Mouse (Mus musculus) forebrain, embryonic 11.5 days (tissue): ENCODE measurements around the gene Cemip. TPM values are rescaled to one million over a fixed set of nuclear protein-coding genes. Genes with fewer than 3 reads are reported as not detected.

Experiments
- ATAC-seq: fragments of 200-750 bp; cut with Nextera tagmentation; replicated peaks from 2 replicates; pipeline ENCODE4 v1.8.0; 2017; ENCODE audit warnings: moderate TSS enrichment; ENCODE audit not compliant: low FRiP score
- DNase-seq: peaks from one replicate; pipeline ENCODE4 v3.0.0-alpha.2; 2017; ENCODE audit warnings: low spot score
- H3K27ac ChIP-seq: fragments of 300-500 bp; sonication (generic); 2 replicates; pipeline ENCODE4 v1.5.1; 2014; ENCODE audit warnings: low read depth, low read length
- H3K27me3 ChIP-seq: fragments of 300-500 bp; sonication (generic); 2 replicates; pipeline ENCODE4 v1.6.1; 2014; ENCODE audit warnings: mild to moderate bottlenecking, low read length, mixed read lengths; ENCODE audit not compliant: control insufficient read depth, insufficient read depth
- H3K36me3 ChIP-seq: fragments of 300-500 bp; sonication (generic); 2 replicates; pipeline ENCODE4 v1.6.1; 2014; ENCODE audit warnings: mild to moderate bottlenecking, low read length, moderate library complexity, mixed read lengths; ENCODE audit not compliant: control insufficient read depth, insufficient read depth
- H3K4me1 ChIP-seq: fragments of 300-500 bp; sonication (generic); replicated peaks from 2 replicates; pipeline ENCODE4 v1.6.1; 2014; ENCODE audit warnings: low read length, mixed read lengths; ENCODE audit not compliant: control insufficient read depth, insufficient read depth
- H3K4me2 ChIP-seq: fragments of 300-500 bp; sonication (generic); 2 replicates; pipeline ENCODE4 v1.6.1; 2014; ENCODE audit warnings: low read depth, mild to moderate bottlenecking, low read length, moderate library complexity, mixed read lengths; ENCODE audit not compliant: severe bottlenecking
- H3K4me3 ChIP-seq: fragments of 300-500 bp; sonication (generic); 2 replicates; pipeline ENCODE4 v1.5.1; 2014; ENCODE audit warnings: low read depth, low read length
- H3K9ac ChIP-seq: fragments of 300-500 bp; sonication (generic); 2 replicates; pipeline ENCODE4 v1.6.1; 2014; ENCODE audit warnings: low read length
- H3K9me3 ChIP-seq: fragments of 300-500 bp; sonication (generic); 2 replicates; pipeline ENCODE4 v1.6.1; 2016; ENCODE audit warnings: low read length, mixed read lengths; ENCODE audit not compliant: control insufficient read depth
- WGBS: fragments of 180-500 bp; shearing (Covaris S2); extraction: QIAGEN DNeasy Blood & Tissue Kit; methylation state at CpG from one replicate; pipeline ENCODE4 v1.1.7; 2014; 5-methylcytosine and 5-hydroxymethylcytosine counted together
- polyA plus RNA-seq: library from polyadenylated mRNA; unstranded; fragments of >200 nt; fragmentation: Nextera tagmentation; extraction: Ambion mirVana; gene quantifications from 2 replicates; pipeline ENCODE4 v1.2.1, GENCODE M21; 2014

Gene Cemip
- polyA plus RNA-seq, 1 experiment from 2014 or later = 0.94 TPM

- 68% methylated on average over 3 of the region's 3 CpGs for WGBS
- H3K9ac ChIP-seq = no peak overlapping the region
- no peaks in the 10 kb centered on the region for H3K27me3 ChIP-seq
- H3K4me1 ChIP-seq = no peaks in the 10 kb centered on the region
- H3K4me3 ChIP-seq = no peak overlapping the region
- DNase-seq (no peak), ATAC-seq (no peak)
- H3K4me2 ChIP-seq = no peak overlapping the region
- no peaks in the 10 kb centered on the region for H3K36me3 ChIP-seq
- H3K9me3 ChIP-seq = no peaks in the 10 kb centered on the region
- H3K27ac ChIP-seq = no peak overlapping the region
Observed at GRCm38 (mm10) chr7:84029120-84029771, 57.1 kb downstream of the Cemip start.

DNA sequence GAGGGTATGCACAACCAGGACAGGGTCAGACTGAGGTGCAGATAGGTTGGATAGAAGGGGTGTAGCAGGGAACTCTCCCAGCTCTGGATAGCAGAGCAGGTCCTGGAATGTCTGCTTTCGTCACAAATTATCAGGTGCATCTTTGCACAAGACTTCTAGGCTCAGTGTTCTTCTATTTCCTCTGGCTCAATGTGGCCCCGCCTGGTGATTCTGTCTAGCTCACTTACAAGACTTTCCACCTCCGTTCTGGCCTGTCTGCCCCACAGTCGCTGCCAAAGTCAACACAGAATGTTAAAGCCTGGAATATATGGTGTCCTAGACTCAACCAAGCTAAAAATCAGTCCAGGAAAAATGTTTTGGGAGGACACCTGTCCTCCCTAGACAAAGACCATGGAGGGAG is 57.9 kb downstream of the Cemip start:
- Histone ChIP-seq H3K4me1 (no peaks in the 10 kb centered on the region), H3K4me2 (no peak overlapping the region), H3K36me3 (no peaks in the 10 kb centered on the region), H3K27me3 (no peaks in the 10 kb centered on the region), H3K27ac (no peak overlapping the region), H3K9me3 (no peaks in the 10 kb centered on the region), H3K4me3 (no peak overlapping the region), H3K9ac (no peak overlapping the region)
- 86% methylated on average over 4 of the region's 4 CpGs for WGBS
- ATAC-seq = no peak
- DNase-seq = no peak

GRCm38 (mm10) chr7:84026950-84027585 is 59.2 kb downstream of the Cemip start:
- DNase-seq = no peak
- WGBS = 76% methylated on average over 1 of the region's 1 CpGs
- ATAC-seq = no peak

DNA sequence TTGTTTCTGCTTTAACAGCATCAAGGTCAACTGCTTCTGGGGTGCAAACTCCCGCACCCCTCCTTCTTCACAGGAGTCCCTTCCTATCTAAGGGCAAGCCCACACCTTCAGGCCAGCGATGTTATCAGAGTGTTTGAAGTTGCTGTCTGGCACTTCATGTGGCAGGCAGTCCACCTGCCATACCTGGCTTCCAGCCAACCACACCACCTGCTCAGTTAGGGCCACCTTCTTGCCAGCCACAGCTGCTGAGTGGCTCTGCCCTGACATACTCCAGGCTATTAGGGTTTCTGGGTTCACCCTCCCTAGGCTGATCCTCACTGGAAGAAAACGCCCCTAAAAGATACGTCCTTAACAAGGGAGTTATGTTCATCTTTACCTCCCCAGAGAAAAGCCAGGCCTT is 60.2 kb downstream of the Cemip start:
- WGBS = 90% methylated on average over 4 of the region's 4 CpGs
- H3K4me3 ChIP-seq = no peak overlapping the region
- no peak overlapping the region for H3K27ac ChIP-seq
- H3K36me3 ChIP-seq = no peaks in the 10 kb centered on the region
- DNase-seq (no peak), ATAC-seq (no peak)
- H3K4me1 ChIP-seq = no peaks in the 10 kb centered on the region
- H3K4me2 ChIP-seq = no peak overlapping the region
- H3K27me3 ChIP-seq = no peaks in the 10 kb centered on the region
- no peak overlapping the region for H3K9ac ChIP-seq
- H3K9me3 ChIP-seq = no peaks in the 10 kb centered on the region

More at GRCm38 (mm10) chr7:84026950-84027585, 59.2 kb downstream of the Cemip start:
- no peak overlapping the region for H3K9ac ChIP-seq
- no peaks in the 10 kb centered on the region for H3K9me3 ChIP-seq
- no peak overlapping the region for H3K4me2 ChIP-seq
- H3K4me1 ChIP-seq = no peaks in the 10 kb centered on the region
- no peak overlapping the region for H3K27ac ChIP-seq
- H3K4me3 ChIP-seq = no peak overlapping the region
- H3K27me3 ChIP-seq = no peaks in the 10 kb centered on the region
- H3K36me3 ChIP-seq = no peaks in the 10 kb centered on the region

GRCm38 (mm10) chr7:84023466-84023865 is 62.8 kb downstream of the Cemip start:
- 76% methylated on average over 6 of the region's 6 CpGs for WGBS
- Histone ChIP-seq H3K9ac (no peak overlapping the region), H3K4me2 (no peak overlapping the region), H3K4me1 (no peaks in the 10 kb centered on the region), H3K27me3 (no peaks in the 10 kb centered on the region), H3K36me3 (no peaks in the 10 kb centered on the region), H3K27ac (no peak overlapping the region), H3K4me3 (no peak overlapping the region), H3K9me3 (no peaks in the 10 kb centered on the region)
- ATAC-seq = no peak
- no peak for DNase-seq

DNA sequence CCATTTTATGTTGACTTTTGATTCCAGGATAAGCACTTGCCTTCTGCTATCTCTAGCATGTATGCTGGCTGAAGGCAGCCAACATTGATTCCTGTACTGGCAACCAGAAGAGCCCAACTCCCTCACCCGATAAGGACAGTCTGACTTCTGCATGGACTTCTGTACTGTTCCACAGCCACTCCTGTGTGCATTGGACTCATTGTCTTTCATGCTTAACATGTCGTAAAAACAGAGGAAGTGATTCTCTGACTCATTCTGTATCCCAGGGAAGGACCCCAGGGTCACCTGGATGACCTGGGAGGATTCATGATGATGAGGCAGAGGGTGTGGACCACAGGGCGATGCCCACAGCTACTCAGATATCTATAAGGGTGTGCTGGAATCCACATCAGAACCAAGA is 63.8 kb downstream of the Cemip start:
- no peak overlapping the region for H3K9ac ChIP-seq

GRCm38 (mm10) chr7:84019381-84019780 is 66.9 kb downstream of the Cemip start:
- no peaks in the 10 kb centered on the region for H3K36me3 ChIP-seq
- H3K27ac ChIP-seq = no peak overlapping the region
- ATAC-seq = no peak
- no peaks in the 10 kb centered on the region for H3K4me1 ChIP-seq
- H3K4me2 ChIP-seq = no peak overlapping the region
- H3K9ac ChIP-seq = no peak overlapping the region
- no peak for DNase-seq
- H3K27me3 ChIP-seq = no peaks in the 10 kb centered on the region
- no peaks in the 10 kb centered on the region for H3K9me3 ChIP-seq
- no peak overlapping the region for H3K4me3 ChIP-seq

More for the DNA sequence above, 63.8 kb downstream of the Cemip start:
- Histone ChIP-seq H3K27ac (no peak overlapping the region), H3K4me2 (no peak overlapping the region), H3K4me3 (no peak overlapping the region), H3K36me3 (no peaks in the 10 kb centered on the region), H3K27me3 (no peaks in the 10 kb centered on the region), H3K9me3 (no peaks in the 10 kb centered on the region), H3K4me1 (no peaks in the 10 kb centered on the region)
- WGBS = 85% methylated on average over 3 of the region's 3 CpGs
- ATAC-seq (no peak), DNase-seq (no peak)

DNA sequence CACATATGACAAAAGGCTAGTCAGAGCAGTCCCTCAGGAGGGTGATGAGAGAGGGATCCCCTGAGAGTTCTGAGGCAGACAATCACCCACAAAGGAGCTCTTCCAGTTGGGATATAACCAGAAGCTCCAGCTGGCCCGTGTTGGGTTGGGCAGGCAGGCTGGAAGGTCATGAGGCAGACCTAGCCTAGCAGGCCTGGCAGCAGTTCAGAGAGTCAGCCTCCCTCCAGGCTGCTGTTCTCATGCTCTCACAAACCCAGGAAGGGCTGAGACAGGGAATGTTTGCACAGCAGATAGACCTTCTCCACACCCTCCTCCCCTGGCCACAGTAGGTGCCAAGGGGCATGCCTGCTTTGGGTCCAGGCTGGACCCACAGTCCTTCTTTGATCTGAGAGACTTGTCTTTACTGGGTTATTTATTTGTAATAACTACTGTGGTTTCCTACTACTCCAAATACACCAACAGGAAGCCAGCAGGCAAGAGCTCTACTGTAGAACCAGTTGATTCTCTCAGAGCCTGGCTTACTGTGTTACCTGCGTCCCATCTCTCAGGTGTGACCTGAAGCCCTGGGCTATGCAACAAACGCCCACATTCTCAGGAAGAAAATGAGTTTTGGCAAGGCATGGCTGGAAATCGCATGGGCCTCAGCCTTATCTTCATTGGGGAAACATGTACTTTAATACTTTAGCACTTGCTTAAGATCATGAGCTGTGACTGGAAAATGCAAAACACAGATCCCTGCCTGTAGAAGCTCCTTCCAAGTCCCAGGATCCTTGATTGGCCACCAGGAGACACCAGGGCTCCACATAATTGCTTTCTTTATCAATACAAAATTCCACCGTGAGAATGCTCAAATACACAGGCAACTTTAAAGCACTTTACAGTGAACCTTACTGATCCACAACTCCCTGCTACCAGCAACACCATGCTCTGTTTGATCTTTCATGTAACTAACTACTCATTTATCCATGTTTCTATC is 67.7 kb downstream of the Cemip start:
- no peaks in the 10 kb centered on the region for H3K9me3 ChIP-seq
- H3K27ac ChIP-seq = no peak overlapping the region
- no peaks in the 10 kb centered on the region for H3K36me3 ChIP-seq
- no peak for ATAC-seq
- no peak overlapping the region for H3K4me3 ChIP-seq
- no peaks in the 10 kb centered on the region for H3K27me3 ChIP-seq
- 74% methylated on average over 5 of the region's 5 CpGs for WGBS
- no peaks in the 10 kb centered on the region for H3K4me1 ChIP-seq
- H3K4me2 ChIP-seq = no peak overlapping the region
- no peak for DNase-seq
- no peak overlapping the region for H3K9ac ChIP-seq
